Mouse (Mus musculus) brain, adult 2 months (tissue): Measurements from ENCODE around the gene Hdac11.

Experiments
- DNase-seq: peaks from one replicate; pipeline ENCODE4 v3.0.0; 2011; ENCODE audit warnings: low read depth, low spot score

Hdac11 gene

GRCm38 (mm10) chr6:91137343-91137956 lies 19.0 kb upstream of the Hdac11 start:
- no peak for DNase-seq

GRCm38 (mm10) chr6:91139846-91140245 lies 16.6 kb upstream of the Hdac11 start:
- DNase-seq, result peak; percentile 91

GRCm38 (mm10) chr6:91145056-91145455 lies 11.4 kb upstream of the Hdac11 start:
- DNase-seq, result no peak

GRCm38 (mm10) chr6:91145572-91145971 lies 10.9 kb upstream of the Hdac11 start:
- DNase-seq, result no peak

GRCm38 (mm10) chr6:91146443-91147151 lies 9.9 kb upstream of the Hdac11 start:
- peak; percentile 69 for DNase-seq

- DNase-seq, result peak; percentile 90
Measured at GRCm38 (mm10) chr6:91147152-91147770, 9.2 kb upstream of the Hdac11 start.

GRCm38 (mm10) chr6:91152892-91153548 lies 3.4 kb upstream of the Hdac11 start:
- peak; percentile 52 for DNase-seq

GRCm38 (mm10) chr6:91153549-91154064 lies 2.9 kb upstream of the Hdac11 start:
- DNase-seq, result peak; percentile 96

GRCm38 (mm10) chr6:91154685-91155084 lies 1.8 kb upstream of the Hdac11 start:
- DNase-seq, result no peak

GRCm38 (mm10) chr6:91155286-91155685 lies 1.2 kb upstream of the Hdac11 start:
- peak; percentile 27 for DNase-seq

GRCm38 (mm10) chr6:91156062-91156461 lies 403 bp upstream of the Hdac11 start:
- peak; percentile 85 for DNase-seq

- no peak for DNase-seq
Measured at GRCm38 (mm10) chr6:91157237-91157570, 739 bp downstream of the Hdac11 start.

- DNase-seq, result peak; percentile 37
Measured at GRCm38 (mm10) chr6:91159047-91159446, 2.6 kb downstream of the Hdac11 start.

GRCm38 (mm10) chr6:91160399-91160798 lies 3.9 kb downstream of the Hdac11 start:
- DNase-seq, result peak; percentile 97

GRCm38 (mm10) chr6:91160976-91161375 lies 4.5 kb downstream of the Hdac11 start:
- no peak for DNase-seq

- DNase-seq, result no peak
Measured at GRCm38 (mm10) chr6:91161506-91162235, 5.2 kb downstream of the Hdac11 start.

- DNase-seq, result no peak
Measured at GRCm38 (mm10) chr6:91162314-91162713, 5.8 kb downstream of the Hdac11 start.

- no peak for DNase-seq
Measured at GRCm38 (mm10) chr6:91163195-91163911, 6.9 kb downstream of the Hdac11 start.

GRCm38 (mm10) chr6:91164584-91164983 lies 8.1 kb downstream of the Hdac11 start:
- DNase-seq, result peak; percentile 58

GRCm38 (mm10) chr6:91165210-91165609 lies 8.7 kb downstream of the Hdac11 start:
- peak; percentile 85 for DNase-seq

GRCm38 (mm10) chr6:91167828-91168227 lies 11.4 kb downstream of the Hdac11 start:
- no peak for DNase-seq
